Mouse (Mus musculus) lung, adult 2 months (tissue): ENCODE data around the gene Asb16. TPM values are rescaled to one million over a fixed set of nuclear protein-coding genes. Genes with fewer than 3 reads are reported as not detected.

Experiments used
- DNase-seq: peaks from one replicate; pipeline ENCODE4 v3.0.0; 2022
- H3K4me1 ChIP-seq: fragments of 200-500 bp; 2 replicates; pipeline ENCODE4 v1.6.1; 2011; ENCODE audit warnings: low read length; ENCODE audit not compliant: control insufficient read depth, insufficient read depth
- H3K4me3 ChIP-seq: fragments of 200-500 bp; replicated peaks from 2 replicates; pipeline ENCODE3; 2011; ENCODE audit warnings: low read depth, mild to moderate bottlenecking, control low read depth, low read length; ENCODE audit errors: extremely low read depth
- CTCF ChIP-seq: fragments of 200-500 bp; IDR thresholded peaks from 2 replicates; pipeline ENCODE4 v1.5.1; 2011; ENCODE audit warnings: mild to moderate bottlenecking, low read length, control low read depth; ENCODE audit not compliant: insufficient read depth
- POLR2A ChIP-seq: fragments of 200-500 bp; IDR thresholded peaks from 2 replicates; pipeline ENCODE4 v1.6.1; 2011; ENCODE audit warnings: low read depth, mild to moderate bottlenecking, control low read depth, low read length, borderline replicate concordance; ENCODE audit errors: extremely low read depth
- WGBS: fragments of 180-500 bp; shearing (Covaris S2); methylation state at CpG from one replicate; pipeline ENCODE4 v1.1.7; 2018; 5-methylcytosine and 5-hydroxymethylcytosine counted together
- polyA plus RNA-seq: library from polyadenylated mRNA; depleted of rRNA; stranded (reverse); fragments of >200 nt; gene quantifications from 2 replicates; pipeline ENCODE4 v1.2.3, GENCODE M21; 2012

The Asb16 gene
- polyA plus RNA-seq, 1 experiment, result 1.8 TPM

GRCm38 (mm10) chr11:102226067-102226978, 42.2 kb upstream of the Asb16 start:
- no peak for TF ChIP-seq CTCF
- TF ChIP-seq POLR2A, result no peak
- no peak overlapping the region for H3K4me3 ChIP-seq
- no peak for DNase-seq
- WGBS, result 57% methylated on average over 12 of the region's 12 CpGs
- H3K4me1 ChIP-seq, result peaks cover 44% of the 10 kb centered on the region

DNA sequence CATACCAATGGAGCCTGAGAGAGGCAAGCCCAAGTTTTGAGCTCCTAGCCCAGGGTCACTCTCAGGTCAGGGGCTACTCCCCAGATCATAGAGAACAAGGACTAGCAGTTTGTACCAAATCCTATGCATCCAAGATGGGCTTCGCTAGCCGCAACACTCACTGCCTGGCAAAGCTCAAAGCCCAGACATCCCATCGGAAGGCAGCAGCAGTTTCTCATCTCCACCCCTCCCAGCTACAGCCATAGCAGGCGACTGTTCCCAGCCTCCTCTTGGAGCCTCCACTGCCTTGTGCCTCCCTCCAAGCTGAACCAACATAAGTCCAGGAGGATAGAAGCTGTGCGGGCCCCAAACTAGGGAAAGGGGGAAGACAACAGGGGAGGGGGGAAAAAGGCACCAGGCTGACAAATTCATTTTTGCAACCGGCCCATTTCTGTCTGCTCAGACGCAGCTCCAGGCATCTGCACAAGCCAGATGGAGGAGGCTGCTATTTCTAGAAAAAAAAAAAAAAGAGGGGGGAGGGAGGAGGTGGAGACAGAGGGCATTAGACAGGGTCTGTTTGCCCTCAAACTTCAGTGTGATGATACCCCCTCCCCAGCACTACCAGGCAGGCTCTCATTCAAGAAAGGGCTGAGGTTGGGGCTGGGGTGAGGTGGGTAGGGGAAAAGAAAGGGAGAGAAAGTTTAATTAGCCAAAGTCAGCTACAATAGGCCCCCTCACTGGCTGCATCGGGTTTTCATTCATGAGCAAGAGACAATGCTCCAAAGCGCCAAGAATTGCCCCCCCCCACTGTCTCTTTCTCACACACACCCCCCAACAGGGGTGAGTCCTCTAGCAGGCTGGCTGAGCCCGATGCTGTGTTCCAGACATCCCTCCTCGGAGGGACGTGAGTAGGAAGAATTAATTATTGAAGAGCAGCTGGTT, 41.0 kb upstream of the Asb16 start:
- WGBS, result 43% methylated on average over 12 of the region's 12 CpGs
- peaks cover 42% of the 10 kb centered on the region for H3K4me1 ChIP-seq
- DNase-seq, result no peak

DNA sequence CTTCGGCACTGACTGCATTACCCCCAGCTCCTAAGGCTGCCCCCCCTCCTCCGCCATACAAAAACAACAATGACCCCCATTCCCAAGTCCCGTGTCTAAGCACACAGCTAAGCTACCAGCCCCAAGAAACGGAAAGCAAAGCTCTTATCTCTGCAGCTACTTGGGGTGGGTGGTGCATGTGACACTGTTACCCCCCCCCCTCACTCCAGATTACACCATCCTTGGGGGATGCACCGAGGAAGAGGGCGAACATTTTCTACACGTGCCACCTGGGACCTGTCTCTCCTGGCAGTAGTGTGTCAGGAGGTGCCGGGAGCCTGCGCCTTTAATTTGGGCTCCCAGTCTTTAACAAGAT, 40.4 kb upstream of the Asb16 start:
- DNase-seq, result no peak
- WGBS, result 32% methylated on average over 9 of the region's 9 CpGs
- no peak for TF ChIP-seq POLR2A
- TF ChIP-seq CTCF, result no peak
- Histone ChIP-seq H3K4me1 (peaks cover 42% of the 10 kb centered on the region), H3K4me3 (peak overlapping the region; percentile 8)

More for the DNA sequence above, 41.0 kb upstream of the Asb16 start:
- no peak for TF ChIP-seq POLR2A
- TF ChIP-seq CTCF, result no peak
- no peak overlapping the region for H3K4me3 ChIP-seq

- H3K4me1 ChIP-seq, result peaks cover 42% of the 10 kb centered on the region
- TF ChIP-seq POLR2A, result no peak
- TF ChIP-seq CTCF, result no peak
- DNase-seq, result no peak
- H3K4me3 ChIP-seq, result peak overlapping the region; percentile 60
- 16% methylated on average over 7 of the region's 7 CpGs for WGBS
These were observed 39.8 kb upstream of the Asb16 start for GRCm38 (mm10) chr11:102228646-102229268.

DNA sequence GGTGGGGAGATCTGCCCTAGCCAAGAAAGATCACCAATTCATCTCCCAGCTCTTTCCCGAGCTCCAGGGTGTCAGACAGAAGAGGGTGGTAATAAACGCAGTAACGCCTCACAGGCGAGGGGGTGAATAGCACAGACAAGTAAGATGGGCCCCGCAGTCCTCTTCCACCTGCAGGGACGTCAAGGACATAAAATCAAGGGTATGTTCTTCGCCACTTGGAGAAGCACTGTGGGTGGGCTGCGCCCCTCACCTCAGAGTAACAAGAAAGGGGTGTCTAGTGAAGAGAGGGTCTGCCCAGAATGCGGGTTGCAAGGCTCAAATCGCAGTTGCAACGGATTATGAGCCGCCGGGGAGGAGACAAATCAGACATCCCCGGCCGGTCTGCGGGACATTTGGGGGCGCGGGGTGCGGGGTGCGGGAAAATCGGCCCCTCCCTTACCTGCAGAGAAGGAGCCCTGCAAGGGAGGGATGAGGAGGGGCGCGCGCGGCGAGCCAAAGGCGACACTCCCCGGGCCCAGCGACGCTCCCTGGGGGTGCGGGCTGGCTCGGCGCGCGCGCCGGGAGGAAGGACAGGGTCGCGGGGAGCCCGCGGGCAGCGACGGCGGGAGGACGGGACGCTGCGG, 39.1 kb upstream of the Asb16 start:
- DNase-seq, result no peak
- Histone ChIP-seq H3K4me1 (peaks cover 39% of the 10 kb centered on the region), H3K4me3 (peak overlapping the region; percentile 60)
- under 1% methylated on average over 47 of the region's 47 CpGs for WGBS
- TF ChIP-seq POLR2A, result no peak
- TF ChIP-seq CTCF, result no peak

GRCm38 (mm10) chr11:102230006-102230741, 38.4 kb upstream of the Asb16 start, which contains the start of gene Hdac5:
Gene Hdac5, minus strand, starts transcription at chr11:102230166.
- peak within 1 kb of the TSS; percentile 91 for H3K4me3 ChIP-seq
- peak; percentile 99 for DNase-seq
- peaks cover 32% of the 10 kb centered on the region for H3K4me1 ChIP-seq
- under 1% methylated on average over 49 of the region's 49 CpGs for WGBS
- peak; percentile 55; the same call in 1 of the 2 replicates for TF ChIP-seq POLR2A
- no peak for TF ChIP-seq CTCF

- TF ChIP-seq POLR2A (no peak), CTCF (no peak)
- DNase-seq, result no peak
- 56% methylated on average over 2 of the region's 2 CpGs for WGBS
These were observed 32.5 kb upstream of the Asb16 start for GRCm38 (mm10) chr11:102236022-102236421.

DNA sequence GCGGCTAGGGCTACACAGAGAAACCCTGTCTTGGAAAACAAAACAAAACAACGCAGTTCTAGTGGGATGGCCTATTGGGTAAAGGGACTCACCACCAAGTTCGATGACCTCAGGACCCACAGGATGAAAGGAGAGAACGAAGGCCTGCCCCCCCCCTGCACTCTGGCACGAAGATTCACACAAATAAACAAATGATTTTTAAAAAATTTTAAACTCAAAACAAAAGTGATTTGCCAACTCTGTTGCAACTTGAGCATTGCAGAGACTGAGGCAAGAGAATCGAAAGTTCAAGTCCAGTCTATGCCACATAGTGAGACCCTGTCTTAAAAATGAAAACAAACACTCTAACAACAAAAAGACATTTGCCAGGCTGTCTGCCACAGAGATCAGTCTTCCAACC, 27.9 kb upstream of the Asb16 start:
- WGBS, result 76% methylated on average over 6 of the region's 6 CpGs
- Histone ChIP-seq H3K4me3 (no peak overlapping the region), H3K4me1 (no peaks in the 10 kb centered on the region)
- TF ChIP-seq POLR2A, result no peak
- no peak for TF ChIP-seq CTCF
- DNase-seq, result no peak

More at GRCm38 (mm10) chr11:102236022-102236421, 32.5 kb upstream of the Asb16 start:
- H3K4me1 ChIP-seq, result no peaks in the 10 kb centered on the region
- H3K4me3 ChIP-seq, result no peak overlapping the region

- no peaks in the 10 kb centered on the region for H3K4me1 ChIP-seq
- no peak for DNase-seq
- TF ChIP-seq CTCF, result no peak
- no peak overlapping the region for H3K4me3 ChIP-seq
- WGBS, result 75% methylated on average over 5 of the region's 5 CpGs
These were observed 27.3 kb upstream of the Asb16 start for GRCm38 (mm10) chr11:102241246-102241645.
